Mouse (Mus musculus): ENCODE measurements around the gene Praf2.

Gene Praf2

DNA sequence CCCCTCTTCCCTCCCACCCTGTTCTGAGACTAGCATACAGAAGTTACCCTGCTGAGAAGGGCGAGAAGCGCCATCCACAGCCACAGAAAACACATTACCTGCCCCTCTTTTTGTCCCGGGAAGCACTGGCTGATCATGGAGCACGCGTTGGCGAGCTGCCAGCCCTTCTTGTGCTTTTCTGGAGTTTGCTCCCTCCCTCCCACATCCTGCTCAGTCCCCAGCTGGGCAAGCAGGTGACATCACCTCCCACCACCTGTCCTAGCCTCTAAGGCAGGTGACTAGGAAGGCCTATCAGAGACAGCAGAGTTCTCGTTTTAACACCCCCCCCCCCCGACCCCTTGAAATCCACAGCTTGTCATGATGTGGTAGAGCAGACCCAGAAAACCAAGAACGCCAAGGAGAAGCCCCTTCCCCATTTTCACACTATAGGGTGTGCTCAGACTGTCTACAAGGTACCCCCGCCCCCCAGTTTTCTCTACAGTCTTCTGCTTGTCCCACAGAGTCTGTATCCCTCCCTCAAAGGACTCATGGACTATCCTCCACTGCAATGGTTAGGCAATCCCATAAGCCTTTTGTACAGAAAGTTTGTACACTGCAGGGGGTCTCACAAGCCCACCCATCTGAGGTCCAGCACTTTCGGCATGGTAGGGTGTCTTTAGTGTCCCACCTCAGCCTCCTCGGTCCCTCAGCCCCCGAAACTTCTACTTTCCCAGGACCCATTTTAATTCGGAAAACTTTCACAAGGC is 11.3 kb downstream of the Praf2 start:
- no peak for DNase-seq (ENCODE audit: low read depth)

GRCm38 (mm10) chrX:7740082-7740819 is 12.0 kb downstream of the Praf2 start:
- DNase-seq (ENCODE audit: low read depth) = no peak

DNA sequence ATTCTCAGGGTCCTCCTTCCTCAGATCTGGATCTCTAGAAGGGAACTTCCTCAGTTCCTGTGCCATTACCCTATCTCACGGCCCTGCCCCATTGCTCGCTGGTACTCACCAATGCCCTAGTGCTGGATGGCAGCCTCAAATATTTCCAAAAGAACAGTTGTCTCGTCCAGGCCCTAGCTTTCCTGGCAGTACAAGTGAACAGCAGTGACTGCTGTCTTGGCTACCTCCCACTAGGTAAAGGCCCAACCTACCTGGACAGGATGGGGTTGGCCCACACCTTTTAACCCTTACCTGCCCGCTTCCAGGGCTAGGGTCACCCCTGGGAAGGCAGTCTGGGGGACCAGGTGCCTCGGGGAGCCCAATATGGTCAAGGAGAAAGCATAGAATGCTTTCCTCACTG is 12.9 kb downstream of the Praf2 start:
- no peak for DNase-seq (ENCODE audit: low read depth)

GRCm38 (mm10) chrX:7743470-7743869 is 15.2 kb downstream of the Praf2 start:
- no peak for DNase-seq (ENCODE audit: low read depth)

GRCm38 (mm10) chrX:7744940-7745339 is 16.7 kb downstream of the Praf2 start:
- DNase-seq (ENCODE audit: low read depth) = no peak

DNA sequence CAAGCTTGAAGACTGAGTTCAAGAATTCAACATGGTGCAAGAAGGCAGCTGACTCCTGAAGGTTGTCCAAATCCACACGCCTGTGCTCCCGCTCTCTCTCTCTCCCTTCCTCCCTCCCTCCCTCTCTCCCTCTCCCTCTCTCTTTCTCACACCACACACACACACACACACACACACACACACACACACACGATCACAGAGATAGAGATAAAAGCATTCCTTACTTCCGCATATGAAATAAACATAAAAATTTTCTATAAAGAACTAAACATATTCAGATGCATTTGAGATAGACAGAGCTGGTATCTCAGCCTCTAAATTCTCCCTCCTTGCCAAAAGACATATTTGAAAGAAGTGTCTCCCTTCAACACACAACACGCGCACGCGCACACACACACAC is 17.2 kb downstream of the Praf2 start:
- DNase-seq (ENCODE audit: low read depth) = no peak

DNA sequence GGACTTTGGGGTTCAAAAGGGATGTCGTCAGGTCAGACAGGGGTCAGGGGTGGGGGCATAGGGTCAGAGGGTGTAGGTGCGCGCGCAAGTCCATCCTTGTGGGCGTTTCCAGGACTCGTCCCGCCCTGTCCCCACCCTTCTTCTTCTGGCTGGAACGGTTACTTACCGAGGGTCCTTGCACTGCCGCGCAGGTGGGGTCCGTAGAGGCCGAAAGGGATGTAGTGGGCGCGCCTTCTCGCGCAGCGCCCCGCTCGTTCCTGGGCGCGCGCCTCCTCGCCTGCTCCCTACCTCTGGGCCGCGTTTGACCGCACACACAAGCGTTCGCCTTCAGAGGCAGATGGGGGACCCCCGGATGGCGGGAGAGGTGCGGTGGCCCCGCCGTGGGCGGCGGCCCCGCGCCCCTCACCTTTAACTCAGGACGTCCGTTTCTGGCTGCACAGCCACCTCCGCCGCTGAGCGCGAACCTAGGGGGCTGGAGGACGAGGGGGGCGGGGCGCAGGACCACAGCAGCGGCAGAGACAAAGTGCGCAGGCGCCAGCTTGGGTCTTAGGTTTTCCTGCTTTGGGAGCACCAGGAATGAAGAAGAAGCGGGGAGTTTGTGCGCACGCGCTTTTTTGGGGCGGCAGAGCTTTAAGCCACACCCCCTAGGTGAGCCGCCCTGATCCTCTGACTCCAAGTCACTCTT is 22.3 kb downstream of the Praf2 start, which contains the start of gene Ccdc120:
Gene Ccdc120, minus strand, starts transcription at position 474 of the 685 bp plus-strand sequence.
- no peak for DNase-seq (ENCODE audit: low read depth)

DNA sequence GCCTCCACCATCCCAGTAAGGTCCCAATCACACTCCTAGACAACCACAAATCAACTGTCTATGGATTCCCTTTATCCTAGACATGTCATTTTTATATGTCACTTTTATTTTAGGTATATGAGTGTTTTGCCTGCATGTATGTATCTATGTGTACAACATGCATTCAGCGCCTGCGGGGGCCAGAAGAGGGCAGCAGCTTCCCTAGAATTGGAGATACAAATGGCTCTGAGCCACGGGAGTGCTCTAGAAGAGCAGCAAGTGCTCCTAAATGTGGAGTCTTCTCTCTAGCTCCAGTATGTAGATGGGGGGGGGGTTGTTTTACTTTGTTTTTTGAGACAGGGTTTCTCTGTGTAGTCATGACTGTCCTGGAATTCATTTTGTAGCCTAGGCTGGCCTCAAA is 25.4 kb downstream of the Praf2 start:
- peak; percentile 26 for DNase-seq (ENCODE audit: low read depth)

DNA sequence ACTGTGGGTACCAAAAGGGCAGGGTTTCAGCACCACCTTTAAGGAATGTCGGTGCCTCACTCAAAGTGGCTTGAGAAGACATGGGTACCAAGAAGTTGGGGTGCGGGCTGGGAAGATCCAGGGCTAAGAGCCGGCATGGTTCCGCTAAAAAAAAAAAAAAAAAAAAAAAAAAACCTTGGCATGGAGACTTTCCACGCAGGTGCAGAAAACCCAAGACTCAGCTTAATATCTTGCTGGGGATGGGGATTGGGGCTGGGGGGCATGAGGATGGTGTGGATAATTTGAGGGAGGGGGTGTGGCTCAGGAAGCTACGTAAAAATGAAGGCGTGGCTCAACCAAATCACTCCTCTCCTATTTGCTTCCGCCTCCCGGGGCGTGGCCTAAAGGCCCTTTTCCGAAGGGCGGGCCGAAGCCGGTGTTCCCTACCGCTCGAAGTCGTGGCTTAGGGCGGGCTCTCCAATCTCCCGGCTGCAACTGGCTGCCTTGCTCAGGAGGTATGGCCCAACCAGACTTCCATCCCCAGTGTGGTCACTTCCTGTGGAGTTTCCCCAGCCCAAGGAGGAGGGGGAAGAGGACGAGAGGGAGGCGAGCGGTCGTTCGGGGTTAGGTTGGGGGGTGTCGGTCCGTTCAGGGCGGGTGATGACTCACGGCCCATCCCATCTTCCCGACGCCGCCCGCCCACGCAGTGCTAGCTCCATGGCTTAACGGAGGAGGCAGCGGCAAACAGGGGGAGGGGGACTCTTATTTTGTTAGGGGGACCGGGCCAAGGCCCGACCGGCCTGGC is 34.1 kb downstream of the Praf2 start, which contains the start of gene Tfe3:
Gene Tfe3, plus strand, starts transcription at position 424 of the 784 bp plus-strand sequence.
- DNase-seq (ENCODE audit: low read depth) = peak; percentile 90

GRCm38 (mm10) chrX:7762921-7763197 is 34.6 kb downstream of the Praf2 start:
- no peak for DNase-seq (ENCODE audit: low read depth)

DNA sequence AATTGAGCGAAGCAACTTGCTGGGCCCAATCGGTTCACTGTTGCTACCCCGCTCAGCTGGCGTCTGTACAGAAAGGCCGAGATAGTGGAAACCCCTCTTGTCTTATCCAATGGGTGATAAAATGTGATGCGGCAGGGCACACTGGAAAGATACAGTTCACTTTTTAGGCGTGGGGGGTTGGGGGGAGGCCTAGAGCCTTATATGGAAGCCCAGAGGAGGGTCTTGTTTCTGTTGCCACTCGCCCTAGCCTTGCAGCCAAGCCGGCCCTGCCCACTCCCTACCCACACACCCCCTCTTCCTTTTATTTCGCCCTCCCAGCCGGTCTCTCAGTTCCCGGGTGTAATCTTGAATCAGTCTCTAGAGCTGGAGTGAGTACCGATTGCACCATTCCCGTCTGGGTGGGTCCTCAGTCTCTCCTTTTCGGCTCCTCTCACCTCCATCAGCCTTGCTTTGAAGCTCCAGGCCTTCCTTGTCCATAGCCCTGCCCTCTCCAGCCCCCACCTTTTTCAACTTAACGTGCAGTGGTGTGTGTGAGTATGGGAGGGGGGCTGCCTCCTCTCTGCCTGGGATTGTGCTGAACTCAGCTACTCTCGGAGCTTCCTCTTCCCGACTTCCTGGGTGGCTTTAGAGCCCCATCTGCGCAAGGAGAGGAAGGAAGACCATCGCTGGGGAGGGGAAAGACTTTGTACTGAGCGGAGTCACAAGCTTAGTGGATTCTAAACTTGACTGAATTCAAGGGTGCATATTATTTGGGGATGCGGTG is 35.6 kb downstream of the Praf2 start:
- peak; percentile 36 for DNase-seq (ENCODE audit: low read depth)

- DNase-seq (ENCODE audit: low read depth) = no peak
Measured at GRCm38 (mm10) chrX:7764657-7765280, 36.5 kb downstream of the Praf2 start.

- DNase-seq (ENCODE audit: low read depth) = no peak
Measured at GRCm38 (mm10) chrX:7765281-7765670, 37.0 kb downstream of the Praf2 start.

DNA sequence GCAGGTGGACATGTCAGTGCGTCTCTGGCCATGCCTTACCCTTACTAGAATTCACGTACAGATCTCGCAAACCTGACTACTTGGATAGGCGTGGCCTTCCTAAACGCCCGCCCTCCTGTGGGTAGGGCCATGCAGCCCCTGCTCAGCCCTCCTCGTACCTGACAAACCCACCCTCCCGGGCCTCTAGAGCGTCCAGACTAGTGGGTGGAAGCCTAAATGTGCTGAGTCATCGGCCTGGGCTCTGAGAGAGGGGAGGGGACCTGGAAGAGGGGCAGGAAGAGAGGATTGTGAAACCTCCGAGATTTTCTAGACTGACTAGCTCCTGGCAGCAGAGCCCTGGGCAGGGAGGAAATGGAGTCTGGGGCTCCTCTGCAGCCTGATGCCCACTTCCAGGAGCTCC is 37.5 kb downstream of the Praf2 start:
- DNase-seq (ENCODE audit: low read depth) = no peak

DNA sequence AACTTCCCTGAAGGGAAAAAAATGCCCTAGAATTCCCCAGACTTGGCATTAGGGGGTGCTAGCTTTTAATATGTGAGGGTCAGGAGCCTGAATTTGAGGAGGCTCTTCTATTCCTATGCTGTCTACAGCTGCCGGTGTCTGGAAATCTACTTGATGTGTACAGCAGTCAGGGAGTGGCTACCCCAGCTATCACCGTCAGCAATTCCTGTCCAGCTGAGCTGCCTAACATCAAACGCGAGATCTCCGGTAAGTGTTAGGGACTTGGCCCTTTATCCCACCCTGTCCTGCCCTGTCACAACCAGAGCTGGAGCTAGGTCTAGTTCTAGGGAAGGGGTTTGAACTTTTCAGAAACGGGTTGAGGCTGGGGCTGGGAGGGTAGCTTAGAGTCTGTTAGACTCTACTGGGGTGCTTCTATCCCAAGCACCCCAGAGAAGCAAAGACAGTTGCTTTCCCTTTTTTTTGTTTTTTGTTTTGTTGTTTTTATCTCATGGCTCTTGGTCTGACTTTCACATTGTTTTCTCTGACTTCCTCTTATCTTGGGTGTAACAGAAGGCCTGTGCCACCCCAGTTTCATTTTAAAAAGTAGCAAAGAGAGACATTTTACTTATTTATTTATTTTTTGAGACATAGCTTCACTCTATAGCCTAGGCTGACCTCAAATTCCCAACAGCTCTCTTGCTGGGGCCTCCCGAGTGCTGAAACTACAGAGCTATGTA is 41.2 kb downstream of the Praf2 start:
- DNase-seq (ENCODE audit: low read depth) = no peak

DNA sequence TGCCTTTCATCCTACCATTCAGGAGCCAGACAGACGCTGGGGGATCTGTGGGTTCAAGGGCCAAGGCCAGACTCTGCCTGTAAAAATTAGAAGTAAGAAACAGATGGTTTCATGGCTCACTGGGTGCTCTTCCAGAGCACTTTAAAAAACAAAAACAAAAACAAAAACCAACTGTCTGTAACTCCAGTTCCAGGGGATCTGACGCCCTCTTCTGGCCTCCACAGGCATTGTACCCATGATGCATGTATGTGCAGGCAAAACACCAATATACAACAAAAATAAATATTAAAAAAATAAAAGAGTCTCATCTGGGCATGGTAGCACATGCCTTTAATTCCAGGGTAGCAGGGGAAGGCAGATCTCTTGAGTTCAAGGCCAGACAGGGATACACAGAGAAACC is 44.5 kb downstream of the Praf2 start:
- peak; percentile 22 for DNase-seq (ENCODE audit: low read depth)

- no peak for DNase-seq (ENCODE audit: low read depth)
Measured at GRCm38 (mm10) chrX:7775501-7776205, 47.4 kb downstream of the Praf2 start.

DNA sequence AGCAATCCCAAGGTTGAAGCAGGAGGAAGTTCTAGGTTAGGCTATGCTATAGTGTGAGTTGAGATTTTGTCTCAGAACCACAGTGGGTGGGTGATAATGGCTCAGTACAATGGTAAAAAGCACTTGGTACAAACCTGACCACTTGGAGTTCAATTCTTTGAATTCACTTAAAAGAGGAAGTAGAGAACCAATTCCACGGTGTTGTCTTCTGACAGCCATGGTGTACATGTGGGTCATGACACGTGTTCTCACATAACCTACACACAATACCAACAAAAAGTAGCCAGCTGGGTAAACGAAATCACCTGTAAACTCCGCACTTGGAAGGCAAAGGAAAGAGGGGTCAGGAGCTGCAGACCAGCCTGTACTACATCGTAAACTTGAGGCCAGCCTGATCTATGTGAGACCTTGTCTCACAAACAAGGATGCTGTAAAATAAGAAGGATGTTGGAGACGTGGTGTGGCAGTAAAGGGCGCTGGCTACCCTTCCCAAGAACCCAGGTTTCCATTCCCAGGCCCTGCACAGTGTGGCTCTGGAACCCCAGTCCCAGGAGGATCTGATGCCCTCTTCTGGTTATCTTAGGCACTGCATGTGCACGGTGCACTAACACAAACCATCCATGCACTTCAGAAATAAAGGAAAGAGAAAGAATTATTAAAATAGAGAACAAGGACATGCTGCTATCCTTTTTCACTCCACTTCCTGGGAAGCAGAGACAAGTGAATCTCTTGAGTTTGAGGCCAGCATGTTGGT is 48.3 kb downstream of the Praf2 start:
- DNase-seq (ENCODE audit: low read depth) = peak; percentile 66
